Mouse (Mus musculus): Measurements from ENCODE around the gene Ctsg. TPM values are rescaled to one million over a fixed set of nuclear protein-coding genes. Genes with fewer than 3 reads are reported as not detected.

The Ctsg gene
- polyA plus RNA-seq, 1 experiment from 2014 or later, result not detected

Small RNA genes within 50 kb of the gene (microRNA-seq; reads per million reads assigned to microRNA genes)
- gene Mir6949, result not detected

Other genes starting within 250 kb of the Ctsg start
- 22.5 and 25.1 TPM in 2 replicates for gene Nynrin, start 248.6 kb downstream of the Ctsg start, polyA plus RNA-seq (2015; fragmentation: Nextera tagmentation; extraction: Ambion mirVana)
- 0.42 and 0.74 TPM in 2 replicates for gene Cbln3, start 218.2 kb downstream of the Ctsg start, polyA plus RNA-seq (2015; fragmentation: Nextera tagmentation; extraction: Ambion mirVana)
- 18.7 and 19.3 TPM in 2 replicates for gene Khnyn, start 217.6 kb downstream of the Ctsg start, polyA plus RNA-seq (2015; fragmentation: Nextera tagmentation; extraction: Ambion mirVana)
- 71.1 and 75.8 TPM in 2 replicates for gene Sdr39u1, start 202.3 kb downstream of the Ctsg start, polyA plus RNA-seq (2015; fragmentation: Nextera tagmentation; extraction: Ambion mirVana)
- gene Cma1, start 157.9 kb downstream of the Ctsg start, polyA plus RNA-seq (2015; fragmentation: Nextera tagmentation; extraction: Ambion mirVana), result 2.0 and 2.3 TPM in 2 replicates
- not detected in 2 replicates for gene Cma2, start 151.6 kb downstream of the Ctsg start, polyA plus RNA-seq (2015; fragmentation: Nextera tagmentation; extraction: Ambion mirVana)
- not detected in 2 replicates for gene Mcpt1, start 84.6 kb downstream of the Ctsg start, polyA plus RNA-seq (2015; fragmentation: Nextera tagmentation; extraction: Ambion mirVana)
- gene Mcpt9, start 72.1 kb downstream of the Ctsg start, polyA plus RNA-seq (2015; fragmentation: Nextera tagmentation; extraction: Ambion mirVana), result not detected in 2 replicates
- gene Mcpt2, start 60.5 kb downstream of the Ctsg start, polyA plus RNA-seq (2015; fragmentation: Nextera tagmentation; extraction: Ambion mirVana), result 0.15 TPM in 1 of 2 replicates, not detected in the other
- gene Mcpt4, start 40.3 kb downstream of the Ctsg start, polyA plus RNA-seq (2015; fragmentation: Nextera tagmentation; extraction: Ambion mirVana), result not detected in 2 replicates
- gene Mcpt8, start 17.3 kb downstream of the Ctsg start, polyA plus RNA-seq (2015; fragmentation: Nextera tagmentation; extraction: Ambion mirVana), result 0.22 and 0.52 TPM in 2 replicates
- not detected in 2 replicates for gene Gzme, start 18.1 kb upstream of the Ctsg start, polyA plus RNA-seq (2015; fragmentation: Nextera tagmentation; extraction: Ambion mirVana)
- gene Gzmd, start 30.0 kb upstream of the Ctsg start, polyA plus RNA-seq (2015; fragmentation: Nextera tagmentation; extraction: Ambion mirVana), result not detected in 2 replicates
- not detected in 2 replicates for gene Gzmg, start 57.0 kb upstream of the Ctsg start, polyA plus RNA-seq (2015; fragmentation: Nextera tagmentation; extraction: Ambion mirVana)
- gene Gzmn, start 72.0 kb upstream of the Ctsg start, polyA plus RNA-seq (2015; fragmentation: Nextera tagmentation; extraction: Ambion mirVana), result not detected in 2 replicates
- not detected in 2 replicates for gene Gzmf, start 108.8 kb upstream of the Ctsg start, polyA plus RNA-seq (2015; fragmentation: Nextera tagmentation; extraction: Ambion mirVana)
- not detected in 2 replicates for gene Gzmc, start 132.1 kb upstream of the Ctsg start, polyA plus RNA-seq (2015; fragmentation: Nextera tagmentation; extraction: Ambion mirVana)
- 0.11 TPM in 1 of 2 replicates, not detected in the other for gene Gzmb, start 159.7 kb upstream of the Ctsg start, polyA plus RNA-seq (2015; fragmentation: Nextera tagmentation; extraction: Ambion mirVana)